Mouse (Mus musculus) stomach, embryonic 15.5 days (tissue): ENCODE data around the gene Pop7. TPM values are rescaled to one million over a fixed set of nuclear protein-coding genes. Genes with fewer than 3 reads are reported as not detected.

Experiments used
- ATAC-seq: fragments of 200-750 bp; cut with Nextera tagmentation; 2 replicates; pipeline ENCODE4 v1.8.0; 2017; ENCODE audit warnings: low read depth, moderate number of reproducible peaks, moderate TSS enrichment; ENCODE audit not compliant: insufficient read depth, low FRiP score
- H3K27ac ChIP-seq: fragments of 300-500 bp; sonication (generic); 2 replicates; pipeline ENCODE4 v1.5.1; 2015; ENCODE audit warnings: mild to moderate bottlenecking, inconsistent platforms
- H3K27me3 ChIP-seq: fragments of 300-500 bp; sonication (generic); replicated peaks from 2 replicates; pipeline ENCODE4 v1.6.1; 2015; ENCODE audit warnings: inconsistent platforms
- H3K36me3 ChIP-seq: fragments of 300-500 bp; sonication (generic); 2 replicates; pipeline ENCODE4 v1.6.1; 2015; ENCODE audit warnings: inconsistent platforms
- H3K4me1 ChIP-seq: fragments of 300-500 bp; sonication (generic); 2 replicates; pipeline ENCODE4 v1.6.1; 2015; ENCODE audit warnings: inconsistent platforms
- H3K4me2 ChIP-seq: fragments of 300-500 bp; sonication (generic); 2 replicates; pipeline ENCODE4 v1.6.1; 2015; ENCODE audit warnings: mild to moderate bottlenecking, inconsistent platforms
- H3K4me3 ChIP-seq: fragments of 300-500 bp; sonication (generic); replicated peaks from 2 replicates; pipeline ENCODE4 v1.5.1; 2015; ENCODE audit warnings: inconsistent platforms
- H3K9ac ChIP-seq: fragments of 300-500 bp; sonication (generic); 2 replicates; pipeline ENCODE4 v1.6.1; 2015; ENCODE audit warnings: inconsistent platforms
- H3K9me3 ChIP-seq: fragments of 300-500 bp; sonication (generic); 2 replicates; pipeline ENCODE4 v1.6.1; 2016; ENCODE audit warnings: inconsistent platforms
- WGBS: fragments of 180-500 bp; shearing (Covaris S2); methylation state at CpG from one replicate; pipeline ENCODE4 v1.1.7; 2015; 5-methylcytosine and 5-hydroxymethylcytosine counted together
- polyA plus RNA-seq: library from polyadenylated mRNA; unstranded; fragments of >200 nt; fragmentation: Nextera tagmentation; extraction: Ambion mirVana; gene quantifications from 2 replicates; pipeline ENCODE4 v1.2.1, GENCODE M21; 2015

The Pop7 gene
- polyA plus RNA-seq, 1 experiment from 2014 or later = 52.4 TPM

DNA sequence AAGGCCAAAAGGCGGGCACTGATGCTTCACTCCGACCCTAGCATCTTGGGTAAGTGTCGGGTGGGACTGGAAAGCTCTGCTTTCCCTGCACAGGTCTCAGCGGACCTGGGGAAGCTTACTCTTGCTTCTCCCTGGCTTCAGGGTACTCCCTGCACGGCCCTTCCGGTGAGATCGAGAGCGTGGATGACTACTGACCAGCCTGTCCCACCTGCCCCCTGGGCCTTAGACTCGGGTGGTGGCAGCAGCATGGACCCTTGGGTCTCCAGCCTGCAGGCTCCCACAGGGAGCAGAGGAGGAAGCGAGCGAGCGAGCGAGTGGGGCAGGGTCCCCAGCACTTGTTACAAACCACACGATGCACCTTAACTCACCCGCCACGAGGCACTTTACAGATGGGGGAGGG is 23.2 kb upstream of the Pop7 start:
- WGBS = 72% methylated on average over 16 of the region's 16 CpGs
- no peak overlapping the region for H3K4me2 ChIP-seq
- H3K9ac ChIP-seq = no peak overlapping the region
- peaks cover 77% of the 10 kb centered on the region for H3K36me3 ChIP-seq
- no peak overlapping the region for H3K4me3 ChIP-seq
- no peaks in the 10 kb centered on the region for H3K27me3 ChIP-seq
- no peaks in the 10 kb centered on the region for H3K9me3 ChIP-seq
- no peak overlapping the region for H3K27ac ChIP-seq
- peaks cover 22% of the 10 kb centered on the region for H3K4me1 ChIP-seq
- ATAC-seq = no peak

DNA sequence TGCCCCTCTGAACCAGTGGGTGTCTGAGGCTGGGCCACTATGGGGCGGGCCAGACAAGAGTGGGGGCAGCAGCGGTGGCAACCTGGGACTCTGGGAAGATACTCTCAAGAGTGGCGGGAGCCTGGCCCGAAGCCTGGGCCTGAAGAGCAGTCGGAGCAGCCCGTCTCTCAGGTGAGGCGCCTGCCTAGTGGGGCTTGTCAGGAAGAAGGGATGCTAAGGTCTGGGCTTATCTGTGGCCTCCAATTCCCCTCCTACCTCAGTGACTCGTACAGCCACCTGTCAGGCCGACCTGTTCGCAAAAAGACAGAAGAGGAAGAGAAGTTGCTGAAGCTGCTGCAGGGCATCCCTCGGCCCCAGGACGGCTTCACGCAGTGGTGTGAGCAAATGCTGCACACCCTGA is 22.4 kb upstream of the Pop7 start:
- 83% methylated on average over 13 of the region's 13 CpGs for WGBS
- Histone ChIP-seq H3K9ac (no peak overlapping the region), H3K4me1 (peaks cover 13% of the 10 kb centered on the region), H3K4me2 (no peak overlapping the region), H3K36me3 (peaks cover 84% of the 10 kb centered on the region), H3K4me3 (no peak overlapping the region), H3K27ac (no peak overlapping the region), H3K27me3 (no peaks in the 10 kb centered on the region), H3K9me3 (no peaks in the 10 kb centered on the region)
- no peak for ATAC-seq

DNA sequence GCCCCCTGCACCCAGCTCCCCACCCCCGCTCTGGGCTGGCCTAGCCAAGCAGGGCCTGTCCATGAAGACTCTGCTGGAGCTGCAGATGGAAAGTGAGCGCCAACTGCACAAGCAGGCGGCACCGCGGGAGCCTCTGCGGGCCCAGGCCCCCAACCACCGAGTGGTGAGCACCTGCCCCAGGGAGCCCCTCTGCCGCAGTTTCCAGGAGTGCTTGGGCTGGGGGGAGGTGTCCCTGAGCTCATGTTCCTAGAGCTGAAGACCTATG is 21.9 kb upstream of the Pop7 start:
- H3K27ac ChIP-seq = no peak overlapping the region
- no peaks in the 10 kb centered on the region for H3K9me3 ChIP-seq
- H3K36me3 ChIP-seq = peaks cover 84% of the 10 kb centered on the region
- H3K4me1 ChIP-seq = peaks cover 8% of the 10 kb centered on the region
- no peak for ATAC-seq
- no peak overlapping the region for H3K4me2 ChIP-seq
- H3K9ac ChIP-seq = no peak overlapping the region
- no peak overlapping the region for H3K4me3 ChIP-seq
- 86% methylated on average over 8 of the region's 8 CpGs for WGBS
- H3K27me3 ChIP-seq = no peaks in the 10 kb centered on the region

DNA sequence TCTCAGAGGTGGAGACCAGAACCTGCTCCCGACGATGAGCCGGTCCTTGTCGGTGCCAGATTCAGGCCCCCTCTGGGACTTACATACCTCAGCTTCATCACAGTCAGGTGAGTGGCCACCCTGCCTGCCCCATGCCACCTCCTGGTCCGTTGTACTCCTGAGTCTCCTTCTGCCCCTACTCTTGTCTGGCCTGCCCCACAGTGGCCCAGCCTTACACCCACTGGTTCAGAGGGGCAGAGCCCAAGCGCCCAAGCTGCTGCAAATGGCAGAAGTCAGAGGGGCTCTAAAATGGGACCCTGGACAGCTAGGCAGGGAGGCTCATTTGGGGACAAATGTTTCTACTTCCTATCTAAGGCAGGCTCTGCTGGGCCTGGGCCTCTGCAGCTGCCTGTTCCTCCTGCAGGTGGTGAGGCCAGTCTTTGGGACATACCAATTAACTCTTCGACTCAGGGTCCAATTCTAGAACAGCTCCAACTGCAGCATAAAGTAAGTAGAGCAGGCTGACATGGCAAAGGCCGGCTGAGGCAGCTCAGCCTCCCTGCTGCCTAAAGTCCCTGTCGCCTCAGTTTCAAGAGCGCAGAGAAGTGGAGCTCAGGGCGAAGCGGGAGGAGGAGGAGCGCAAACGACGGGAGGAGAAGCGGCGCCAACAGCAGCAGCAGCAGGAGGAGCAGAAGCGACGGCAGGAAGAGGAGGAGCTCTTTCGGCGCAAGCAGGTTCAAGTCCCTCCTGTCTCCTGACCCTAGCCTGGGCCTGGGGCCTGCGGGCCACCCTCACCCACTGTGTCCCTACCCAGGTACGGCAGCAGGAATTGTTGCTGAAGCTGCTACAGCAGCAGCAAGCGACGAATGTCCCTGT is 21.3 kb upstream of the Pop7 start:
- Histone ChIP-seq H3K9me3 (no peaks in the 10 kb centered on the region), H3K4me3 (no peak overlapping the region), H3K27me3 (no peaks in the 10 kb centered on the region), H3K9ac (no peak overlapping the region), H3K4me1 (peaks cover 8% of the 10 kb centered on the region), H3K27ac (no peak overlapping the region), H3K4me2 (no peak overlapping the region), H3K36me3 (peaks cover 84% of the 10 kb centered on the region)
- ATAC-seq = no peak
- WGBS = 78% methylated on average over 25 of the region's 25 CpGs

GRCm38 (mm10) chr5:137522711-137523110 is 20.4 kb upstream of the Pop7 start:
- no peaks in the 10 kb centered on the region for H3K27me3 ChIP-seq
- 74% methylated on average over 11 of the region's 11 CpGs for WGBS
- H3K9me3 ChIP-seq = no peaks in the 10 kb centered on the region
- peaks cover 77% of the 10 kb centered on the region for H3K36me3 ChIP-seq
- H3K4me2 ChIP-seq = no peak overlapping the region
- peaks cover 8% of the 10 kb centered on the region for H3K4me1 ChIP-seq
- H3K27ac ChIP-seq = no peak overlapping the region
- no peak overlapping the region for H3K9ac ChIP-seq
- no peak for ATAC-seq
- no peak overlapping the region for H3K4me3 ChIP-seq

GRCm38 (mm10) chr5:137521861-137522260 is 19.5 kb upstream of the Pop7 start:
- Histone ChIP-seq H3K4me1 (peaks cover 8% of the 10 kb centered on the region), H3K27me3 (no peaks in the 10 kb centered on the region), H3K9ac (no peak overlapping the region), H3K36me3 (peaks cover 72% of the 10 kb centered on the region), H3K9me3 (no peaks in the 10 kb centered on the region), H3K4me2 (no peak overlapping the region), H3K4me3 (no peak overlapping the region), H3K27ac (no peak overlapping the region)
- WGBS = 76% methylated on average over 9 of the region's 9 CpGs
- no peak for ATAC-seq

- Histone ChIP-seq H3K27me3 (no peaks in the 10 kb centered on the region), H3K4me1 (0 out of 2 replicates have a peak, but pooled peaks cover 4% of the 10 kb centered on the region), H3K9ac (no peak overlapping the region), H3K9me3 (no peaks in the 10 kb centered on the region), H3K27ac (no peak overlapping the region), H3K4me3 (no peak overlapping the region), H3K4me2 (no peak overlapping the region), H3K36me3 (peaks cover 64% of the 10 kb centered on the region)
- no peak for ATAC-seq
- 88% methylated on average over 27 of the region's 27 CpGs for WGBS
Measured at GRCm38 (mm10) chr5:137519691-137520550, 17.6 kb upstream of the Pop7 start.

DNA sequence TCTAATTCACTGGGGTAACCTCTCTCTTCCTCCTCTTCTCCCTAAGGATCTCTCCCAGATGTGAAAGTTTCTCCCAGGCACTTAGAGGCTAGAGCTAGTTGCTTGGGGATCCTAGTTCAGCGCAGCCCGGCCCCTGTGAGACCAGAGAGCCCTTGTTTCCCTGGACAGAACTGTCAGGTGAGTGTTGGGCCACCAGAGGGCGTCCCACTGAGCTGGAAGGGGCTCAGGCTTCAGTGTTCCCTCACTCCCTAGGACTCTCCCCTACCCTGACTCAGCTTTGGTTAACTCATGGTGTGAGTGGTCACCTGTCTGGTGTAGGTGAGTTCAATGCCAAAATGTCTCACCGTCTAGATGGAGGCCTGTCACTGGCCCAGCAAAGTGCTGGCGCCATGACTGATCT is 16.1 kb upstream of the Pop7 start, which contains the start of gene Gigyf1:
TSS of gene Gigyf1 (plus strand) at position 113 of the 400 bp plus-strand sequence.
- Histone ChIP-seq H3K4me1 (0 out of 2 replicates have a peak, but pooled peaks cover 7% of the 10 kb centered on the region), H3K4me2 (no peak within 1 kb of the TSS), H3K27ac (no peak within 1 kb of the TSS), H3K9me3 (no peaks in the 10 kb centered on the region), H3K4me3 (no peak within 1 kb of the TSS), H3K9ac (no peak within 1 kb of the TSS), H3K36me3 (peaks cover 49% of the 10 kb centered on the region), H3K27me3 (no peaks in the 10 kb centered on the region)
- 76% methylated on average over 5 of the region's 5 CpGs for WGBS
- no peak for ATAC-seq

GRCm38 (mm10) chr5:137514811-137515210 is 12.5 kb upstream of the Pop7 start:
- no peak for ATAC-seq
- Histone ChIP-seq H3K27ac (no peak overlapping the region), H3K4me1 (peaks cover 24% of the 10 kb centered on the region), H3K9me3 (no peaks in the 10 kb centered on the region), H3K27me3 (no peaks in the 10 kb centered on the region), H3K4me3 (no peak overlapping the region), H3K36me3 (peaks cover 13% of the 10 kb centered on the region), H3K9ac (no peak overlapping the region), H3K4me2 (no peak overlapping the region; the same call in 1 of the 2 replicates)
- WGBS = 94% methylated on average over 3 of the region's 3 CpGs

- Histone ChIP-seq H3K4me3 (no peak overlapping the region), H3K4me2 (no peak overlapping the region), H3K27me3 (no peaks in the 10 kb centered on the region), H3K36me3 (peaks cover 7% of the 10 kb centered on the region), H3K9ac (no peak overlapping the region), H3K27ac (no peak overlapping the region), H3K4me1 (peaks cover 24% of the 10 kb centered on the region), H3K9me3 (no peaks in the 10 kb centered on the region)
- WGBS = 84% methylated on average over 12 of the region's 12 CpGs
- no peak for ATAC-seq
Measured at GRCm38 (mm10) chr5:137513951-137514721, 11.8 kb upstream of the Pop7 start.

DNA sequence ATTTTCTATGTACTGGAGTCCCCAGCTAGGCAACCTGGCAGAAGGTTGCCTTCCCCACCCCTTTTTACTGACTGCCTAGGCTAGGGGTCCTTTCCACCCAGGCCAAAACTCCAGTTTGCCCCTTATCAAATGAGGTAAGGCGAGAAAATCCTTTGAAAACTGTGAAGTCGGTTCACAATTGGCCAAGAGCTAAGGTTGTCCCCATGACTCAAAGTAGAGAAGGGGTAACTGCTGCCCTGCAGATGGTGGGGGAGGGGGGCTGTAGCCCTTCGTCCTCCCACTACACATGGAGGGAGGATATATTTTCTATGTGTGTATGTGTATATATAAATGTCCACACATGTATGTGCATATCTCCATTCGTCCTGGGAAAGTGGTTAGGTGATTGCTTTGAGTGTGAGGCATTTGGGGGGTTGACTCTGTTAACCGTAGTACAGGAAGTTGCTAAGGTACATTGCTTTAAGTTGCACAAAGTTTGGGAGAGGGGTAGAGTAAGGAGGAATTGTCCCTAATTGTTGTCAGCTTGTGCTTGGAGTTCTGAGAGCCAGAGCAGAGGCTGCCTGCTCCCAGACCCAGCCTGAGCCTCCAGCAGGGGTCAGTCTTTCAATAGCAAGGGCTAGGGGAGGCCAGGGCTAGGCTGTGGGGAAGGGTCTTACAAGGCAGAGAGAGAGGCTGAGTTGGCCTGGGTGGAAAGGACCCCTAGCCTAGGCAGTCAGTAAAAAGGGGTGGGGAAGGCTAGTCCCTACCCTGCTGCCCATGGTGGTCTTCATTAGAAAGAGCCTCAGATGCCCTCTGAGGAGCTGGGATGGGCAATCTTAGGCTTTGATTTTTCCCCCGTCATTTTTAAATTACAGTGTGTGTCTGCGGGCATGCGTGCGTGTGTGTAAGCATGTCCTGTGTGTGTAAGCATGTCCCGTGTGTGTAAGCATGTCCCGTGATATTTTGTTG is 10.8 kb upstream of the Pop7 start:
- WGBS = 75% methylated on average over 11 of the region's 11 CpGs
- Histone ChIP-seq H3K4me1 (peaks cover 24% of the 10 kb centered on the region), H3K4me3 (no peak overlapping the region), H3K36me3 (no peaks in the 10 kb centered on the region), H3K27me3 (no peaks in the 10 kb centered on the region), H3K4me2 (no peak overlapping the region), H3K9ac (no peak overlapping the region), H3K27ac (no peak overlapping the region), H3K9me3 (no peaks in the 10 kb centered on the region)
- ATAC-seq = no peak
